Mouse (Mus musculus): Measurements from ENCODE around the gene H2afy.

The H2afy gene

GRCm38 (mm10) chr13:56108849-56109519, 27.2 kb downstream of the H2afy start:
- ChIA-PET CTCF (interaction anchor here in 2 of 4 experiments (0.8 to 1.3 kb wide), 2 partner anchors 36 to 1817 kb away, joined by 3 read pairs; no protein-coding TSS in a partner anchor), POLR2A (interaction anchor here in 3 of 4 experiments (0.6 to 1.8 kb wide), 7 partner anchors 9 to 106 kb away, joined by 3 to 5 read pairs (median 3); no protein-coding TSS in a partner anchor)

- ChIA-PET CTCF (interaction anchor here in 3 of 4 experiments (0.6 to 2.3 kb wide), 5 partner anchors 23 to 154 kb away, joined by 3 to 12 read pairs (median 9); no protein-coding TSS in a partner anchor), POLR2A (interaction anchor here in 1 of 4 experiments (1.2 kb wide), 1 partner anchor 23 kb away, joined by 4 read pairs; no protein-coding TSS in a partner anchor)
Measured at GRCm38 (mm10) chr13:56104971-56105391, 31.2 kb downstream of the H2afy start.

- CTCF ChIA-PET, result interaction anchor here in 2 of 4 experiments (0.6 to 2.3 kb wide), 4 partner anchors 24 to 329 kb away, joined by 3 to 12 read pairs (median 6); no protein-coding TSS in a partner anchor
Measured at GRCm38 (mm10) chr13:56103796-56104746, 32.1 kb downstream of the H2afy start.

GRCm38 (mm10) chr13:56102160-56102559, 34.0 kb downstream of the H2afy start:
- ChIA-PET POLR2A (interaction anchor here in 2 of 4 experiments (0.6 to 1.0 kb wide), 2 partner anchors 47 to 246 kb away, joined by 3 to 6 read pairs; no protein-coding TSS in a partner anchor), CTCF (no interaction called here)

More at GRCm38 (mm10) chr13:56103796-56104746, 32.1 kb downstream of the H2afy start:
- POLR2A ChIA-PET, result interaction anchor here in 1 of 4 experiments (1.2 kb wide), 1 partner anchor 24 kb away, joined by 4 read pairs; no protein-coding TSS in a partner anchor

GRCm38 (mm10) chr13:56095601-56096195, 40.5 kb downstream of the H2afy start:
- ChIA-PET POLR2A (interaction anchor here in 2 of 4 experiments (0.5 to 1.0 kb wide), 3 partner anchors 10 to 172 kb away, joined by 3 to 6 read pairs (median 3); no protein-coding TSS in a partner anchor), CTCF (interaction anchor here in 1 of 4 experiments (0.7 to 1.2 kb wide), 2 partner anchors 12 to 72 kb away, joined by 3 to 5 read pairs; no protein-coding TSS in a partner anchor)

GRCm38 (mm10) chr13:56094544-56094943, 41.6 kb downstream of the H2afy start:
- POLR2A ChIA-PET, result interaction anchor here in 2 of 4 experiments (0.8 to 2.1 kb wide), 2 partner anchors 33 to 48 kb away, joined by 3 to 4 read pairs; no protein-coding TSS in a partner anchor
- CTCF ChIA-PET, result interaction anchor here in 1 of 4 experiments (0.6 kb wide), 1 partner anchor 73 kb away, joined by 8 read pairs; no protein-coding TSS in a partner anchor

GRCm38 (mm10) chr13:56093680-56094079, 42.5 kb downstream of the H2afy start:
- POLR2A ChIA-PET, result interaction anchor here in 1 of 4 experiments (0.6 to 2.1 kb wide), 2 partner anchors 32 to 609 kb away, joined by 4 to 9 read pairs; no protein-coding TSS in a partner anchor
- CTCF ChIA-PET, result interaction anchor here in 1 of 4 experiments (0.6 to 1.3 kb wide), 2 partner anchors 10 to 341 kb away, joined by 3 read pairs; no protein-coding TSS in a partner anchor

GRCm38 (mm10) chr13:56092606-56093005, 43.6 kb downstream of the H2afy start:
- CTCF ChIA-PET, result no interaction called here
- POLR2A ChIA-PET, result interaction anchor here in 1 of 4 experiments (2.1 kb wide), 1 partner anchor 31 kb away, joined by 4 read pairs; no protein-coding TSS in a partner anchor

- ChIA-PET CTCF (interaction anchor here in 2 of 4 experiments (0.9 to 1.4 kb wide), 4 partner anchors 12 to 175 kb away, joined by 3 read pairs; no protein-coding TSS in a partner anchor), POLR2A (interaction anchor here in 1 of 4 experiments (2.0 kb wide), 1 partner anchor 16 kb away, joined by 4 read pairs; no protein-coding TSS in a partner anchor)
Measured at GRCm38 (mm10) chr13:56090597-56090996, 45.6 kb downstream of the H2afy start.

- CTCF ChIA-PET, result interaction anchor here in 2 of 4 experiments (0.6 to 0.7 kb wide), 5 partner anchors 24 to 246 kb away, joined by 3 to 5 read pairs (median 3); no protein-coding TSS in a partner anchor
- POLR2A ChIA-PET, result interaction anchor here in 2 of 4 experiments (0.6 to 2.0 kb wide), 2 partner anchors 14 to 350 kb away, joined by 3 to 4 read pairs; partner anchors contain the start of gene Slc25a48 (in 1 of the 2)
Measured at GRCm38 (mm10) chr13:56088602-56089001, 47.6 kb downstream of the H2afy start.

- POLR2A ChIA-PET, result no interaction called here
Measured at GRCm38 (mm10) chr13:56087936-56088335, 48.2 kb downstream of the H2afy start.

GRCm38 (mm10) chr13:56084146-56084905, 51.8 kb downstream of the H2afy start:
- ChIA-PET POLR2A (interaction anchor here in 3 of 4 experiments (1.1 to 2.2 kb wide), 3 partner anchors 10 to 31 kb away, joined by 3 to 22 read pairs (median 3); no protein-coding TSS in a partner anchor), CTCF (interaction anchor here in 2 of 4 experiments (0.5 to 1.6 kb wide), 5 partner anchors 9 to 67 kb away, joined by 3 to 5 read pairs (median 5); no protein-coding TSS in a partner anchor)

More at GRCm38 (mm10) chr13:56087936-56088335, 48.2 kb downstream of the H2afy start:
- CTCF ChIA-PET, result interaction anchor here in 1 of 4 experiments (0.5 kb wide), 1 partner anchor 19 kb away, joined by 3 read pairs; no protein-coding TSS in a partner anchor

GRCm38 (mm10) chr13:56081656-56082055, 54.5 kb downstream of the H2afy start:
- POLR2A ChIA-PET, result interaction anchor here in 2 of 4 experiments (0.7 to 1.4 kb wide), 2 partner anchors 15 to 184 kb away, joined by 3 to 4 read pairs; no protein-coding TSS in a partner anchor
- CTCF ChIA-PET, result no interaction called here

- CTCF ChIA-PET, result no interaction called here
- POLR2A ChIA-PET, result interaction anchor here in 1 of 4 experiments (0.6 to 1.4 kb wide), 2 partner anchors 8 to 13 kb away, joined by 3 read pairs; no protein-coding TSS in a partner anchor
Measured at GRCm38 (mm10) chr13:56079616-56080015, 56.5 kb downstream of the H2afy start.

- ChIA-PET CTCF (interaction anchor here in 1 of 4 experiments (0.6 to 1.2 kb wide), 2 partner anchors 12 to 1151 kb away, joined by 3 to 5 read pairs; no protein-coding TSS in a partner anchor), POLR2A (interaction anchor here in 3 of 4 experiments (0.6 to 1.4 kb wide), 3 partner anchors 12 to 28 kb away, joined by 3 read pairs; no protein-coding TSS in a partner anchor)
Measured at GRCm38 (mm10) chr13:56078724-56079262, 57.4 kb downstream of the H2afy start.

- POLR2A ChIA-PET, result interaction anchor here in 3 of 4 experiments (0.9 to 2.5 kb wide), 7 partner anchors 8 to 72 kb away, joined by 3 to 22 read pairs (median 5); no protein-coding TSS in a partner anchor
- CTCF ChIA-PET, result interaction anchor here in 3 of 4 experiments (0.5 to 1.8 kb wide), 6 partner anchors 9 to 203 kb away, joined by 3 to 5 read pairs (median 4); no protein-coding TSS in a partner anchor
Measured at GRCm38 (mm10) chr13:56075930-56076329, 60.2 kb downstream of the H2afy start.

Measured in embryonic stem cell, embryonic (primary cell).